Mouse (Mus musculus) kidney, embryonic 14.5 days (tissue): ENCODE results near the gene Cbll1. TPM values are rescaled to one million over a fixed set of nuclear protein-coding genes. Genes with fewer than 3 reads are reported as not detected.

Experiments
- ATAC-seq: fragments of 200-750 bp; cut with Nextera tagmentation; 2 replicates; pipeline ENCODE4 v1.8.0; 2017; ENCODE audit warnings: moderate number of reproducible peaks, mild to moderate bottlenecking, moderate TSS enrichment, moderate library complexity; ENCODE audit not compliant: low FRiP score, low TSS enrichment
- H3K27ac ChIP-seq: fragments of 300-500 bp; sonication (generic); 2 replicates; pipeline ENCODE4 v1.5.1; 2014; ENCODE audit warnings: low read depth, mild to moderate bottlenecking, low read length, moderate library complexity, mixed read lengths
- H3K27me3 ChIP-seq: fragments of 300-500 bp; sonication (generic); 2 replicates; pipeline ENCODE4 v1.6.1; 2014; ENCODE audit warnings: mild to moderate bottlenecking, low read length; ENCODE audit not compliant: control insufficient read depth, insufficient read depth
- H3K36me3 ChIP-seq: fragments of 300-500 bp; sonication (generic); 2 replicates; pipeline ENCODE4 v1.6.1; 2014; ENCODE audit warnings: low read length, mixed read lengths; ENCODE audit not compliant: control insufficient read depth, insufficient read depth
- H3K4me1 ChIP-seq: fragments of 300-500 bp; sonication (generic); 2 replicates; pipeline ENCODE4 v1.6.1; 2014; ENCODE audit warnings: low read length, mixed read lengths; ENCODE audit not compliant: control insufficient read depth, insufficient read depth
- H3K4me2 ChIP-seq: fragments of 300-500 bp; sonication (generic); replicated peaks from 2 replicates; pipeline ENCODE4 v1.6.1; 2014; ENCODE audit warnings: low read depth, mild to moderate bottlenecking, low read length
- H3K4me3 ChIP-seq: fragments of 300-500 bp; sonication (generic); 2 replicates; pipeline ENCODE4 v1.5.1; 2014; ENCODE audit warnings: mild to moderate bottlenecking, low read length
- H3K9ac ChIP-seq: fragments of 300-500 bp; sonication (generic); 2 replicates; pipeline ENCODE4 v1.6.1; 2014; ENCODE audit warnings: low read depth, mild to moderate bottlenecking, low read length, moderate library complexity
- H3K9me3 ChIP-seq: fragments of 300-500 bp; sonication (generic); 2 replicates; pipeline ENCODE4 v1.6.1; 2016; ENCODE audit warnings: low read length; ENCODE audit not compliant: control insufficient read depth
- WGBS: fragments of 180-500 bp; shearing (Covaris S2); extraction: QIAGEN DNeasy Blood & Tissue Kit; methylation state at CpG from one replicate; pipeline ENCODE4 v1.1.7; 2014; 5-methylcytosine and 5-hydroxymethylcytosine counted together
- polyA plus RNA-seq: library from polyadenylated mRNA; unstranded; fragments of >200 nt; fragmentation: Nextera tagmentation; extraction: Ambion mirVana; gene quantifications from 2 replicates; pipeline ENCODE4 v1.2.1, GENCODE M21; 2014

The Cbll1 gene
- polyA plus RNA-seq, 1 experiment from 2014 or later: 26.1 TPM

GRCm38 (mm10) chr12:31456271-31456670 is 43.1 kb downstream of the Cbll1 start:
- Histone ChIP-seq H3K9ac (no peak overlapping the region), H3K4me2 (no peak overlapping the region), H3K4me3 (no peak overlapping the region), H3K27me3 (no peaks in the 10 kb centered on the region), H3K27ac (no peak overlapping the region), H3K36me3 (no peaks in the 10 kb centered on the region), H3K9me3 (no peaks in the 10 kb centered on the region), H3K4me1 (no peaks in the 10 kb centered on the region)
- no peak for ATAC-seq
- WGBS: 89% methylated on average over 9 of the region's 9 CpGs

- Histone ChIP-seq H3K27me3 (no peaks in the 10 kb centered on the region), H3K9me3 (no peaks in the 10 kb centered on the region), H3K4me3 (no peak overlapping the region), H3K36me3 (no peaks in the 10 kb centered on the region), H3K4me2 (no peak overlapping the region), H3K4me1 (no peaks in the 10 kb centered on the region), H3K27ac (no peak overlapping the region), H3K9ac (no peak overlapping the region)
- no peak for ATAC-seq
- WGBS: 82% methylated on average over 3 of the region's 3 CpGs
These were observed 50.1 kb downstream of the Cbll1 start for GRCm38 (mm10) chr12:31449341-31449740.

- H3K36me3 ChIP-seq: no peaks in the 10 kb centered on the region
- ATAC-seq: no peak
- no peak overlapping the region for H3K4me2 ChIP-seq
- no peak overlapping the region for H3K4me3 ChIP-seq
- H3K9me3 ChIP-seq: no peaks in the 10 kb centered on the region
- H3K27ac ChIP-seq: no peak overlapping the region
- 61% methylated on average over 6 of the region's 6 CpGs for WGBS
- no peak overlapping the region for H3K9ac ChIP-seq
- H3K4me1 ChIP-seq: no peaks in the 10 kb centered on the region
- 0 out of 2 replicates have a peak, but pooled peaks cover 4% of the 10 kb centered on the region for H3K27me3 ChIP-seq
These were observed 54.6 kb downstream of the Cbll1 start for GRCm38 (mm10) chr12:31444827-31445226.

DNA sequence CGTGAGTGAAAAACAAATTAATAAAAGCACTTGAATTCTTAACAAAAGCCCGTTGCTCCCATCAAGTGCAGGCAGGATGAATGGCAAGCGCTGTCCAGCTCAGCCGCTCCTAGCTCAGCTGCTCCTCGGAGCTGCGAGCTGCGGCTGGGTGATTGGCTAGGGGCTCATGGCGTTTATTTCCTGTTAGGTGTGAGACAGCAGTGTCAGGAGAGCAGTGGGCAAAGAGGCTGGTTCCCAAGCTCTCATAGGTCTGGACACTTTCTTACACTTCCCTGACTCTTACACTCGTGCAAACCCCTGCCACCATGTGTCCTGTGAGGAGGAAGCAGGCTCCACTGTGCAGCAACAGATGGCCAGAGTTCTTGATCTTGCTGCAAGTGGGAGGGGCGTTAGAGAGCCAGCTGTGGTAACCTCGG is 55.3 kb downstream of the Cbll1 start:
- H3K27ac ChIP-seq: no peak overlapping the region
- peak overlapping the region; percentile 35 for H3K4me2 ChIP-seq
- ATAC-seq: peak; percentile 72; the same call in 1 of the 2 replicates
- peak overlapping the region; percentile 14; the same call in 1 of the 2 replicates for H3K4me3 ChIP-seq
- 0 out of 2 replicates have a peak, but pooled peaks cover 4% of the 10 kb centered on the region for H3K27me3 ChIP-seq
- 2% methylated on average over 11 of the region's 11 CpGs for WGBS
- H3K9ac ChIP-seq: no peak overlapping the region
- H3K4me1 ChIP-seq: no peaks in the 10 kb centered on the region
- no peaks in the 10 kb centered on the region for H3K36me3 ChIP-seq
- H3K9me3 ChIP-seq: no peaks in the 10 kb centered on the region

GRCm38 (mm10) chr12:31439612-31440011 is 59.8 kb downstream of the Cbll1 start:
- no peaks in the 10 kb centered on the region for H3K9me3 ChIP-seq
- H3K27me3 ChIP-seq: 0 out of 2 replicates have a peak, but pooled peaks cover 4% of the 10 kb centered on the region
- WGBS: 82% methylated on average over 2 of the region's 2 CpGs

DNA sequence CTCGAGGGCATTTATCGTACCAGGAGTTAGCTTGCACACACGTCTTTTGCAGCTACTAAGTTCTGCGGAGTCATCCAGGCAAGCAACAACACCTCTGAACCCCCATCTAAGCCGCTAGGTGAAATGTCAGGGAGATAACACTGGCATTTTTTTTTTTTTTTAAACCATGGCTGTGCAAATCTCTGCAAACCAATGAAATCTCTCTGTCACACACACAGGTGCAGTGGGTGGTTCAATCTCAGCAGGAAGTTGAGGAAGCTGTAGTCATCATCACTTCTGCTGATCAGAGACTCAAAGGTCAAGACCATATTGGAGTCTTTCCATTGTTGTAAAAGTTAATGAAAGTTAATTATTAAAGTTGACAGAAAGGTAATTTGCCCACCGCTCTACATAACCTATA is 61.6 kb downstream of the Cbll1 start:
- no peak overlapping the region for H3K4me3 ChIP-seq
- no peak overlapping the region for H3K4me2 ChIP-seq
- no peak overlapping the region for H3K9ac ChIP-seq
- WGBS: 75% methylated on average over 6 of the region's 6 CpGs
- no peaks in the 10 kb centered on the region for H3K36me3 ChIP-seq
- no peaks in the 10 kb centered on the region for H3K4me1 ChIP-seq
- no peak for ATAC-seq
- H3K27me3 ChIP-seq: 0 out of 2 replicates have a peak, but pooled peaks cover under 1% of the 10 kb centered on the region
- no peaks in the 10 kb centered on the region for H3K9me3 ChIP-seq
- no peak overlapping the region for H3K27ac ChIP-seq

More at GRCm38 (mm10) chr12:31439612-31440011, 59.8 kb downstream of the Cbll1 start:
- H3K4me3 ChIP-seq: no peak overlapping the region
- no peaks in the 10 kb centered on the region for H3K36me3 ChIP-seq
- ATAC-seq: no peak
- no peaks in the 10 kb centered on the region for H3K4me1 ChIP-seq
- no peak overlapping the region for H3K27ac ChIP-seq
- H3K9ac ChIP-seq: no peak overlapping the region
- no peak overlapping the region for H3K4me2 ChIP-seq

Other genes with a start within 250 kb of the Cbll1 start
- gene Lamb1, start 234.4 kb downstream of the Cbll1 start, polyA plus RNA-seq: 65.2 and 121 TPM in 2 replicates
- gene Dld, start 148.2 kb downstream of the Cbll1 start, polyA plus RNA-seq: 127 and 145 TPM in 2 replicates
- gene Slc26a3, start 108.7 kb downstream of the Cbll1 start, polyA plus RNA-seq: not detected in 2 replicates
- 0.22 TPM in 1 of 2 replicates, not detected in the other for gene Slc26a4, start 60.4 kb upstream of the Cbll1 start, polyA plus RNA-seq
- gene Bcap29, start 135.0 kb upstream of the Cbll1 start, polyA plus RNA-seq: 33.4 and 33.9 TPM in 2 replicates
- gene Dus4l, start 155.2 kb upstream of the Cbll1 start, polyA plus RNA-seq: 12.4 and 15.8 TPM in 2 replicates
- 26.2 and 37.4 TPM in 2 replicates for gene Cog5, start 155.3 kb upstream of the Cbll1 start, polyA plus RNA-seq
- 0.39 and 0.60 TPM in 2 replicates for gene Gpr22, start 214.3 kb upstream of the Cbll1 start, polyA plus RNA-seq